Mouse (Mus musculus) kidney, postnatal 36 days (tissue): ENCODE data around the gene Trappc11.
"Not testable (repeated sequence)": the region's sequence is repeated elsewhere in the genome, so short reads cannot be mapped to it uniquely, and the experiment has no call there.

Experiments used
- DNase-seq, 2 experiments: peaks; one replicate each; pipeline ENCODE4 v3.0.0; 2021 to 2022; ENCODE audit warnings: mixed read lengths in 2 of 2

The Trappc11 gene

GRCm38 (mm10) chr8:47482354-47483071 is 50.8 kb downstream of the Trappc11 start:
- DNase-seq, result peak; percentile 39 to 56

- no peak for DNase-seq
Observed at GRCm38 (mm10) chr8:47480039-47480438, 53.2 kb downstream of the Trappc11 start.

GRCm38 (mm10) chr8:47461650-47462049 is 71.6 kb downstream of the Trappc11 start:
- peak; percentile 53 to 63 for DNase-seq

GRCm38 (mm10) chr8:47459216-47459749 is 74.0 kb downstream of the Trappc11 start:
- peak in 1 of 2 experiments; percentile 23 for DNase-seq

DNA sequence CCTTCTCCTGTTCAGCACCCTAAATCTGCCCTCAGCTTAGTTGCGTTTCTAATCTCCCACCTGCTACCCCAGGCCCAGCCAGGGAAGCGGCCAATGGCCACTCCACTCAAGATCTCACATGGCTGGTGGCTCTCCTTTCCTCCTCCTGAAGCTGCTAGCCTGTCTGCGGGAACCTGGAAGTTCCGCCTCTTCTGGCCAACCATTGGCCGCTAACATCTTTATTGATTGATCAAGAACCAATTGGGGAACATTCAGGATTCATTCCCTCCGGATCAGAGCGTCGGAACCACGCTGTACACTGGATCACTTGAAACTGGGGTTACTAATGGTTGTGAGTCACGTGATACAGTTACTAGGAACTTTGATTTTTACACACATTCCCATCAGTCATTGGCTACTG is 74.7 kb downstream of the Trappc11 start:
- peak in 1 of 2 experiments; percentile 36 for DNase-seq

- not testable (repeated sequence) for DNase-seq
Observed at GRCm38 (mm10) chr8:47449211-47449610, 84.1 kb downstream of the Trappc11 start.

DNA sequence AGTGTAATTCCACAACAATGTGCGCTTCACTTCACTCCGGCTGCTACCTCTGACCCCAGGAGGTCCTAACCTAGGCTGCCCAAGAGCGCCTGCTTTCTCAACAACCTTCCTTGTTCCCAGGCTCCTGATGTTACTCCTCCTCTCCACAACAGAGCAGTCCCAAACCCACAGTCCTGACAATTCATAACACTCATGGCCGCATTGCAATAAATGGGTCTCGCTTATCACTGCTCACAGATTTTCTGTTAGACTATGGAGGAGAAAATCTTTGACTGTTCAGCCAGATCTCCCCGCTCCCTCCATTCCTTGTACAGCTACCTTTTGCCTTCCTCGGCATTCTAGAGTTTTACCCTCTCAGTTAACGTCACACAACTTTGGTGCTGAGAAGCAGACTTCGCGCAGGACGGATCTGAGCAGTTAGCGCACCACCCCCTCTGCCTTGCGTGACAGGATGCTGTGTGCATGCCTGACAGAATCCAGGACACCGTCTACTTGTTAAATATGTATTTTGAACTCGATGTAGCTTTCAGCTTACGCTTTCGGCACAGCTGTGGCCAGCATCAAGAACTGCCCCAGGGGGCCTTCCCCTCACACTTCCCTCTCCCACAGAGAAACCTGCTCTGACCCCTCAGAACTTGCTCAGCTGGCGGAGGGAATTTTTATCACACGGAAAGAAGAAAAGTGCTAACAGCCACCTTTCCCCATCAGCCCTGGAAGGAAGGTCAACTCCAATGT is 86.8 kb downstream of the Trappc11 start, which contains the start of gene Stox2:
Stox2 (minus strand) TSS at position 51 of the 735 bp plus-strand sequence.
- DNase-seq, result peak in 1 of 2 experiments; percentile 10
